Mouse (Mus musculus) stomach, embryonic 14.5 days (tissue): ENCODE results near the gene Nr2f1. TPM values are rescaled to one million over a fixed set of nuclear protein-coding genes. Genes with fewer than 3 reads are reported as not detected.

ENCODE experiments used
- ATAC-seq: fragments of 200-750 bp; cut with Nextera tagmentation; 2 replicates; pipeline ENCODE4 v1.8.0; 2017; ENCODE audit warnings: low read depth, moderate TSS enrichment; ENCODE audit not compliant: insufficient number of reproducible peaks, insufficient read depth, low FRiP score
- H3K27ac ChIP-seq: fragments of 300-500 bp; sonication (generic); 2 replicates; pipeline ENCODE4 v1.5.1; 2014; ENCODE audit warnings: mild to moderate bottlenecking, low read length, moderate library complexity, mixed read lengths
- H3K27me3 ChIP-seq: fragments of 300-500 bp; sonication (generic); 2 replicates; pipeline ENCODE4 v1.6.1; 2014; ENCODE audit warnings: low read length, control low read depth, mixed read lengths; ENCODE audit not compliant: control insufficient read depth, insufficient read depth
- H3K36me3 ChIP-seq: fragments of 300-500 bp; sonication (generic); 2 replicates; pipeline ENCODE4 v1.6.1; 2014; ENCODE audit warnings: mild to moderate bottlenecking, control low read depth, low read length, moderate library complexity, mixed read lengths; ENCODE audit not compliant: control insufficient read depth, insufficient read depth
- H3K4me1 ChIP-seq: fragments of 300-500 bp; sonication (generic); 2 replicates; pipeline ENCODE4 v1.6.1; 2014; ENCODE audit warnings: low read length, control low read depth, mixed read lengths; ENCODE audit not compliant: control insufficient read depth, insufficient read depth
- H3K4me2 ChIP-seq: fragments of 300-500 bp; sonication (generic); replicated peaks from 2 replicates; pipeline ENCODE4 v1.6.1; 2014; ENCODE audit warnings: low read depth, low read length, control low read depth
- H3K4me3 ChIP-seq: fragments of 300-500 bp; sonication (generic); 2 replicates; pipeline ENCODE4 v1.5.1; 2014; ENCODE audit warnings: low read depth, low read length, control low read depth
- H3K9ac ChIP-seq: fragments of 300-500 bp; sonication (generic); replicated peaks from 2 replicates; pipeline ENCODE4 v1.6.1; 2014; ENCODE audit warnings: low read depth, mild to moderate bottlenecking, control low read depth, low read length, moderate library complexity, mixed read lengths
- H3K9me3 ChIP-seq: fragments of 300-500 bp; sonication (generic); 2 replicates; pipeline ENCODE4 v1.6.1; 2016; ENCODE audit warnings: low read depth, low read length, control low read depth; ENCODE audit not compliant: control insufficient read depth
- WGBS: fragments of 180-500 bp; shearing (Covaris S2); extraction: QIAGEN DNeasy Blood & Tissue Kit; methylation state at CpG from one replicate; pipeline ENCODE4 v1.1.7; 2014; 5-methylcytosine and 5-hydroxymethylcytosine counted together
- polyA plus RNA-seq: library from polyadenylated mRNA; unstranded; fragments of >200 nt; fragmentation: Nextera tagmentation; extraction: Ambion mirVana; gene quantifications from 2 replicates; pipeline ENCODE4 v1.2.1, GENCODE M21; 2014

Gene Nr2f1
- polyA plus RNA-seq, 1 experiment from 2014 or later = 31.4 TPM

- peaks cover 29% of the 10 kb centered on the region for H3K27me3 ChIP-seq
- ATAC-seq = no peak
Observed at GRCm38 (mm10) chr13:78172861-78173260, 26.7 kb downstream of the Nr2f1 start.

GRCm38 (mm10) chr13:78171984-78172636 is 27.4 kb downstream of the Nr2f1 start:
- Histone ChIP-seq H3K27ac (no peak overlapping the region), H3K4me3 (no peak overlapping the region), H3K4me2 (no peak overlapping the region), H3K36me3 (no peaks in the 10 kb centered on the region), H3K9me3 (no peaks in the 10 kb centered on the region), H3K9ac (no peak overlapping the region), H3K27me3 (peaks cover 29% of the 10 kb centered on the region), H3K4me1 (0 out of 2 replicates have a peak, but pooled peaks cover 2% of the 10 kb centered on the region)
- 5% methylated on average over 17 of the region's 17 CpGs for WGBS
- no peak for ATAC-seq

More at GRCm38 (mm10) chr13:78172861-78173260, 26.7 kb downstream of the Nr2f1 start:
- WGBS = 15% methylated on average over 3 of the region's 3 CpGs
- Histone ChIP-seq H3K27ac (no peak overlapping the region), H3K4me1 (0 out of 2 replicates have a peak, but pooled peaks cover 2% of the 10 kb centered on the region), H3K36me3 (no peaks in the 10 kb centered on the region), H3K9ac (no peak overlapping the region), H3K4me3 (no peak overlapping the region), H3K4me2 (no peak overlapping the region), H3K9me3 (no peaks in the 10 kb centered on the region)

- Histone ChIP-seq H3K36me3 (no peaks in the 10 kb centered on the region), H3K9ac (no peak overlapping the region), H3K27ac (no peak overlapping the region), H3K9me3 (no peaks in the 10 kb centered on the region), H3K4me2 (peak overlapping the region; percentile 26; the same call in 1 of the 2 replicates), H3K27me3 (peaks cover 29% of the 10 kb centered on the region), H3K4me3 (no peak overlapping the region), H3K4me1 (0 out of 2 replicates have a peak, but pooled peaks cover 2% of the 10 kb centered on the region)
- ATAC-seq = no peak
- WGBS = 2% methylated on average over 15 of the region's 15 CpGs
Observed at GRCm38 (mm10) chr13:78171320-78171719, 28.2 kb downstream of the Nr2f1 start.

- no peak for ATAC-seq
- no peak overlapping the region for H3K27ac ChIP-seq
- no peak overlapping the region for H3K4me3 ChIP-seq
- no peaks in the 10 kb centered on the region for H3K9me3 ChIP-seq
- 61% methylated on average over 4 of the region's 4 CpGs for WGBS
- H3K4me1 ChIP-seq = 0 out of 2 replicates have a peak, but pooled peaks cover 2% of the 10 kb centered on the region
- H3K36me3 ChIP-seq = no peaks in the 10 kb centered on the region
- H3K9ac ChIP-seq = no peak overlapping the region
- no peak overlapping the region for H3K4me2 ChIP-seq
- H3K27me3 ChIP-seq = peaks cover 28% of the 10 kb centered on the region; the same call in 1 of the 2 replicates
Observed at GRCm38 (mm10) chr13:78168166-78168565, 31.4 kb downstream of the Nr2f1 start.

GRCm38 (mm10) chr13:78164941-78165340 is 34.6 kb downstream of the Nr2f1 start:
- ATAC-seq = no peak
- 0 out of 2 replicates have a peak, but pooled peaks cover 8% of the 10 kb centered on the region for H3K27me3 ChIP-seq
- H3K9ac ChIP-seq = no peak overlapping the region

GRCm38 (mm10) chr13:78163087-78163958 is 36.2 kb downstream of the Nr2f1 start:
- H3K27ac ChIP-seq = no peak overlapping the region
- H3K4me1 ChIP-seq = no peaks in the 10 kb centered on the region
- peak overlapping the region; percentile 61 for H3K4me2 ChIP-seq
- under 1% methylated on average over 76 of the region's 86 CpGs for WGBS
- H3K36me3 ChIP-seq = no peaks in the 10 kb centered on the region
- 0 out of 2 replicates have a peak, but pooled peaks cover 5% of the 10 kb centered on the region for H3K27me3 ChIP-seq
- peak overlapping the region; percentile 51 for H3K4me3 ChIP-seq
- peak overlapping the region; percentile 31; the same call in 1 of the 2 replicates for H3K9ac ChIP-seq
- peak; percentile 96 for ATAC-seq
- H3K9me3 ChIP-seq = no peaks in the 10 kb centered on the region

More at GRCm38 (mm10) chr13:78164941-78165340, 34.6 kb downstream of the Nr2f1 start:
- no peak overlapping the region for H3K4me3 ChIP-seq
- no peaks in the 10 kb centered on the region for H3K36me3 ChIP-seq
- no peaks in the 10 kb centered on the region for H3K4me1 ChIP-seq
- no peaks in the 10 kb centered on the region for H3K9me3 ChIP-seq
- no peak overlapping the region for H3K4me2 ChIP-seq
- no peak overlapping the region for H3K27ac ChIP-seq

- no peak overlapping the region for H3K4me2 ChIP-seq
- no peak overlapping the region for H3K9ac ChIP-seq
- no peak overlapping the region for H3K4me3 ChIP-seq
- no peaks in the 10 kb centered on the region for H3K9me3 ChIP-seq
- 60% methylated on average over 2 of the region's 2 CpGs for WGBS
- 0 out of 2 replicates have a peak, but pooled peaks cover 5% of the 10 kb centered on the region for H3K27me3 ChIP-seq
- no peaks in the 10 kb centered on the region for H3K4me1 ChIP-seq
- no peaks in the 10 kb centered on the region for H3K36me3 ChIP-seq
- ATAC-seq = no peak
- no peak overlapping the region for H3K27ac ChIP-seq
Observed at GRCm38 (mm10) chr13:78162149-78162548, 37.4 kb downstream of the Nr2f1 start.

GRCm38 (mm10) chr13:78157465-78157864 is 42.1 kb downstream of the Nr2f1 start:
- Histone ChIP-seq H3K9me3 (no peaks in the 10 kb centered on the region), H3K4me3 (no peak overlapping the region), H3K4me2 (no peak overlapping the region), H3K27ac (no peak overlapping the region), H3K9ac (no peak overlapping the region), H3K4me1 (no peaks in the 10 kb centered on the region), H3K36me3 (no peaks in the 10 kb centered on the region), H3K27me3 (no peaks in the 10 kb centered on the region)
- 74% methylated on average over 5 of the region's 5 CpGs for WGBS
- ATAC-seq = no peak
